Mouse (Mus musculus): ENCODE measurements around the gene Mtus2.

DNA sequence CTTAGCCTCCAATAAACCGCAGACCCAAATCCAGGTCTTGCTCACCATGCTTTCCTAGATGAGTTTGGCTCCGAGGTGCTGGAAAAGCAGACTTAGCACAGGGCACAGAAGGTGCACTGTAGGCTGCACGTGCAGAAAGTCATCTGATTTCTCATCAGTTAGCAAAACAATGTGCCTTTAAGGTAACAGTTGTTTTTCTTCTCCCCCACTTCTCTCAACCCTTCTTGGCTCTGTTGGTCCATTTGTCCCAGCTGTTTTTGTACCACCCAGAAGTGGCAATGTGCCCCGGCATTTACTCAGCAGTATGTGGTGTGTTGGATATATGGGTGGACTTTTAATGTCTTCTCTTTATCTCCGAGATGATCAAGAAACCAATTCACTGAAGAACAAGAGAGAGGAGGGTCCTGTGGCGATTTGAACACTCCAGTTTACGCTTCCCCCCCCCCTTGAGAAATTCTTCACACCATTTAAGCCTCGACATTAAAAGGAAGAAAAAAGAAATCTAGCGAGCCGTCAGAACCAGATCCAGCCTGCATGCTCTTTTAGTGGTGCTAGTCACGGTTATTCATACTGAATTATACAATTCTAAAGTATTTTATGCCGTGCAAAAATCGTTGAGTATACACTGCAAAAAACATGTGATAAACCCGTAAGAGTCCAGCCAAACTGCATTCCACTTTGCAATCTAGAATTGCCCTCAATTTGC lies 194.9 kb downstream of the Mtus2 start:
- TF ChIP-seq CTCF (IDR thresholded peaks at IDR 0.05; ENCODE audit: control insufficient read depth, insufficient read depth, insufficient read length) (no peak), FOSL1 (IDR thresholded peaks at IDR 0.05; ENCODE audit: insufficient read depth, low read length, poor library complexity, severe bottlenecking) (no peak), USF1 (IDR thresholded peaks at IDR 0.05; ENCODE audit: low read depth) (no peak), CEBPB (IDR thresholded peaks at IDR 0.05; ENCODE audit: low read depth) (no peak)

Data from C2C12 (cell line).